Mouse (Mus musculus): ENCODE data around the gene Pak6. TPM values are rescaled to one million over a fixed set of nuclear protein-coding genes. Genes with fewer than 3 reads are reported as not detected.

Pak6 gene
- polyA plus RNA-seq, 1 experiment: 4.3 TPM

- TF ChIP-seq POLR2A (IDR thresholded peaks at IDR 0.05; ENCODE audit: control insufficient read depth, extremely low read depth, insufficient read depth, low read length, poor library complexity): no peak
- no peak for TF ChIP-seq CTCF (IDR thresholded peaks at IDR 0.05; ENCODE audit: borderline replicate concordance, control insufficient read depth, extremely low read depth, insufficient read depth, low read length, poor library complexity)
- H3K4me1 ChIP-seq (replicated peaks; ENCODE audit: control insufficient read depth, insufficient read depth, low read length): peaks cover 28% of the 10 kb centered on the region
Observed at GRCm38 (mm10) chr2:118743261-118743943, 80.3 kb downstream of the Pak6 start.

GRCm38 (mm10) chr2:118744621-118745020 lies 81.5 kb downstream of the Pak6 start:
- Histone ChIP-seq H3K36me3 (ENCODE audit: control insufficient read depth, insufficient read depth, low read length) (no peaks in the 10 kb centered on the region), H3K4me1 (replicated peaks; ENCODE audit: control insufficient read depth, insufficient read depth, low read length) (peaks cover 36% of the 10 kb centered on the region), H3K4me3 (ENCODE audit: control insufficient read depth, insufficient read depth, low read length) (no peak overlapping the region), H3K27me3 (ENCODE audit: control insufficient read depth, insufficient read depth, low read length) (no peaks in the 10 kb centered on the region), H3K27ac (ENCODE audit: control insufficient read depth, insufficient read depth, low read length) (no peak overlapping the region)
- DNase-seq: no peak
- WGBS: 22% methylated on average over 7 of the region's 7 CpGs
- no peak for TF ChIP-seq CTCF (IDR thresholded peaks at IDR 0.05; ENCODE audit: borderline replicate concordance, control insufficient read depth, extremely low read depth, insufficient read depth, low read length, poor library complexity)
- no peak for TF ChIP-seq POLR2A (IDR thresholded peaks at IDR 0.05; ENCODE audit: control insufficient read depth, extremely low read depth, insufficient read depth, low read length, poor library complexity)

More at GRCm38 (mm10) chr2:118743261-118743943, 80.3 kb downstream of the Pak6 start:
- Histone ChIP-seq H3K27me3 (ENCODE audit: control insufficient read depth, insufficient read depth, low read length) (no peaks in the 10 kb centered on the region), H3K27ac (ENCODE audit: control insufficient read depth, insufficient read depth, low read length) (no peak overlapping the region), H3K36me3 (ENCODE audit: control insufficient read depth, insufficient read depth, low read length) (no peaks in the 10 kb centered on the region), H3K4me3 (ENCODE audit: control insufficient read depth, insufficient read depth, low read length) (no peak overlapping the region)
- WGBS: 31% methylated on average over 8 of the region's 8 CpGs
- DNase-seq: no peak

- peak; percentile 70 for TF ChIP-seq POLR2A (IDR thresholded peaks at IDR 0.05; ENCODE audit: control insufficient read depth, extremely low read depth, insufficient read depth, low read length, poor library complexity)
- TF ChIP-seq CTCF (IDR thresholded peaks at IDR 0.05; ENCODE audit: borderline replicate concordance, control insufficient read depth, extremely low read depth, insufficient read depth, low read length, poor library complexity): no peak
- H3K4me1 ChIP-seq (replicated peaks; ENCODE audit: control insufficient read depth, insufficient read depth, low read length): peaks cover 39% of the 10 kb centered on the region
- peak within 1 kb of the TSS; percentile 93 for H3K4me3 ChIP-seq (ENCODE audit: control insufficient read depth, insufficient read depth, low read length)
- H3K27ac ChIP-seq (ENCODE audit: control insufficient read depth, insufficient read depth, low read length): peak within 1 kb of the TSS; percentile 17; the same call in 1 of the 2 replicates
- 9% methylated on average over 57 of the region's 57 CpGs for WGBS
- H3K36me3 ChIP-seq (ENCODE audit: control insufficient read depth, insufficient read depth, low read length): no peaks in the 10 kb centered on the region
- DNase-seq: peak; percentile 94
- no peaks in the 10 kb centered on the region for H3K27me3 ChIP-seq (ENCODE audit: control insufficient read depth, insufficient read depth, low read length)
Observed at GRCm38 (mm10) chr2:118745232-118745884, 82.3 kb downstream of the Pak6 start, which contains the start of gene Inafm2. Gene Inafm2 (plus strand): TSS chr2:118745758.

- TF ChIP-seq POLR2A (IDR thresholded peaks at IDR 0.05; ENCODE audit: control insufficient read depth, extremely low read depth, insufficient read depth, low read length, poor library complexity): no peak
- peak; percentile 35; the same call in 1 of the 2 replicates for TF ChIP-seq CTCF (IDR thresholded peaks at IDR 0.05; ENCODE audit: borderline replicate concordance, control insufficient read depth, extremely low read depth, insufficient read depth, low read length, poor library complexity)
- H3K27me3 ChIP-seq (ENCODE audit: control insufficient read depth, insufficient read depth, low read length): no peaks in the 10 kb centered on the region
- peak; percentile 56 for DNase-seq
- 4% methylated on average over 113 of the region's 113 CpGs for WGBS
- H3K4me3 ChIP-seq (ENCODE audit: control insufficient read depth, insufficient read depth, low read length): peak overlapping the region; percentile 93
- no peaks in the 10 kb centered on the region for H3K36me3 ChIP-seq (ENCODE audit: control insufficient read depth, insufficient read depth, low read length)
- peak overlapping the region; percentile 17; the same call in 1 of the 2 replicates for H3K27ac ChIP-seq (ENCODE audit: control insufficient read depth, insufficient read depth, low read length)
- H3K4me1 ChIP-seq (replicated peaks; ENCODE audit: control insufficient read depth, insufficient read depth, low read length): peaks cover 45% of the 10 kb centered on the region
Observed at GRCm38 (mm10) chr2:118745915-118746901, 83.1 kb downstream of the Pak6 start.

GRCm38 (mm10) chr2:118747301-118747960 lies 84.3 kb downstream of the Pak6 start:
- H3K27me3 ChIP-seq (ENCODE audit: control insufficient read depth, insufficient read depth, low read length): no peaks in the 10 kb centered on the region
- no peaks in the 10 kb centered on the region for H3K36me3 ChIP-seq (ENCODE audit: control insufficient read depth, insufficient read depth, low read length)
- peak overlapping the region; percentile 27; the same call in 1 of the 2 replicates for H3K4me3 ChIP-seq (ENCODE audit: control insufficient read depth, insufficient read depth, low read length)
- H3K27ac ChIP-seq (ENCODE audit: control insufficient read depth, insufficient read depth, low read length): peak overlapping the region; percentile 43
- DNase-seq: no peak
- H3K4me1 ChIP-seq (replicated peaks; ENCODE audit: control insufficient read depth, insufficient read depth, low read length): peaks cover 45% of the 10 kb centered on the region
- TF ChIP-seq POLR2A (IDR thresholded peaks at IDR 0.05; ENCODE audit: control insufficient read depth, extremely low read depth, insufficient read depth, low read length, poor library complexity) (no peak), CTCF (IDR thresholded peaks at IDR 0.05; ENCODE audit: borderline replicate concordance, control insufficient read depth, extremely low read depth, insufficient read depth, low read length, poor library complexity) (no peak)
- WGBS: 3% methylated on average over 10 of the region's 10 CpGs

Other genes starting within 250 kb of the Pak6 start
- 59.9 and 82.7 TPM in 2 replicates for gene Srp14, start 183.6 kb upstream of the Pak6 start, polyA plus RNA-seq (2012; rRNA removed)
- gene Bmf, start 113.6 kb upstream of the Pak6 start, polyA plus RNA-seq (2012; rRNA removed): 67.3 and 80.9 TPM in 2 replicates
- gene Bub1b, start 65.1 kb upstream of the Pak6 start, polyA plus RNA-seq (2012; rRNA removed): 42.0 and 53.7 TPM in 2 replicates
- gene Ankrd63, start 40.7 kb downstream of the Pak6 start, polyA plus RNA-seq (2012; rRNA removed): 0.20 and 0.27 TPM in 2 replicates
- 79.9 and 94.4 TPM in 2 replicates for gene Plcb2, start 65.1 kb downstream of the Pak6 start, polyA plus RNA-seq (2012; rRNA removed)
- 18.9 and 25.7 TPM in 2 replicates for gene Inafm2, start 82.5 kb downstream of the Pak6 start, polyA plus RNA-seq (2012; rRNA removed)
- gene Ccdc9b, start 99.4 kb downstream of the Pak6 start, polyA plus RNA-seq (2012; rRNA removed): 1.2 and 1.8 TPM in 2 replicates
- 3.3 and 4.9 TPM in 2 replicates for gene Phgr1, start 109.5 kb downstream of the Pak6 start, polyA plus RNA-seq (2012; rRNA removed)
- 0.36 and 0.41 TPM in 2 replicates for gene Disp2, start 116.4 kb downstream of the Pak6 start, polyA plus RNA-seq (2012; rRNA removed)
- 19.4 and 22.8 TPM in 2 replicates for gene Knstrn, start 150.7 kb downstream of the Pak6 start, polyA plus RNA-seq (2012; rRNA removed)
- 48.3 and 50.6 TPM in 2 replicates for gene Ivd, start 198.7 kb downstream of the Pak6 start, polyA plus RNA-seq (2012; rRNA removed)
- 38.7 and 40.0 TPM in 2 replicates for gene Bahd1, start 237.1 kb downstream of the Pak6 start, polyA plus RNA-seq (2012; rRNA removed)

Data from thymus, adult 2 months (tissue).